ENCODE assay signal across 8 mouse cellular contexts in the genomic region with DNA sequence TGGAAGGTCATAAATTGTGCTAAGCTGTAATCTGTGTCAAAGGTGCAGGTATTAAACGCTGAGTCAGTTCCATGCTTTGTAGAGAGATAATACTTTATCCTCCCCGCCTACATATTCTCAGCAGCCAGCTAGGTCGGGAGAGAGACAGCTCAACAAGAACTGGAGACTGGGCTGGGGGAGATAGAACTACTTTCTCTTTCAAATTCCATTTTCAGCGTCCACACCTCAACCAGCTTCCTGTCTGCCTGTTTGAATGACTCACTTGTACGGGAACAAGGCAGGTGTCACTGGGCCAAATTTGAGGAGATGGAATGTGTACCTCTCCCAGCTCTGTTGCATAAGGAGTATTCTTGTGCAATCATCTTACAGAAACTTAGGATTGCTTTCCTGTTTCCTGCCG.
DNase-seq lines count a peak whose midpoint lies in the region; ATAC-seq and TF ChIP-seq lines count a peak whose summit lies in the region.

No protein-coding gene starts in this region.

- peak overlapping the region; percentile 28 for H3K4me2 ChIP-seq in intestine, embryonic 15.5 days (replicated peaks)
- H3K4me2 ChIP-seq in stomach, postnatal 0 days (replicated peaks; ENCODE audit: low read depth) = peak overlapping the region; percentile 42

- no peaks in the 10 kb centered on the region for H3K9me3 ChIP-seq in intestine, embryonic 15.5 days
- no peaks in the 10 kb centered on the region for H3K9me3 ChIP-seq in stomach, postnatal 0 days (ENCODE audit: control insufficient read depth, low read length)

- 26% methylated on average over 6 of the region's 6 CpGs for WGBS in intestine, embryonic 15.5 days
- WGBS in stomach, postnatal 0 days = 23% methylated on average over 6 of the region's 6 CpGs

- no peak for TF ChIP-seq POLR2A in embryonic fibroblast, embryonic 13.5 days (IDR thresholded peaks at IDR 0.05; ENCODE audit: low read depth, low read length)

- H3K36me3 ChIP-seq in intestine, embryonic 15.5 days = no peaks in the 10 kb centered on the region
- no peaks in the 10 kb centered on the region for H3K36me3 ChIP-seq in stomach, postnatal 0 days (ENCODE audit: control insufficient read depth, insufficient read depth, low read length)

- H3K4me1 ChIP-seq in embryonic fibroblast, embryonic 13.5 days (ENCODE audit: control insufficient read depth, insufficient read depth, low read length) = peaks cover 6% of the 10 kb centered on the region
- H3K4me1 ChIP-seq in intestine, embryonic 15.5 days (replicated peaks) = peaks cover 13% of the 10 kb centered on the region; the same call in 1 of the 2 replicates
- H3K4me1 ChIP-seq in stomach, postnatal 0 days (replicated peaks; ENCODE audit: control insufficient read depth, insufficient read depth) = 0 out of 2 replicates have a peak, but pooled peaks cover 4% of the 10 kb centered on the region

- ATAC-seq in intestine, embryonic 15.5 days = peak; percentile 81
- ATAC-seq in stomach, postnatal 0 days (ENCODE audit: low FRiP score, low TSS enrichment) = peak; percentile 84

- TF ChIP-seq CTCF in embryonic fibroblast, embryonic 13.5 days (IDR thresholded peaks at IDR 0.05; ENCODE audit: borderline replicate concordance, insufficient read depth, low read length) = no peak
- no peak for TF ChIP-seq CTCF in stomach, postnatal 0 days (IDR thresholded peaks at IDR 0.05; ENCODE audit: low read depth)
- TF ChIP-seq CTCF in layer of hippocampus, adult 2 months (conservative IDR thresholded peaks at IDR 0.05) = no peak

- peak; percentile 46 for DNase-seq in right cerebral cortex, adult 18-20 months
- DNase-seq in right cerebral cortex, postnatal 10 days (ENCODE audit: low spot score in 2 of 2) = no peak
- peak; percentile 26 for DNase-seq in stomach, postnatal 0 days (ENCODE audit: low spot score)
- no peak for DNase-seq in thymus, postnatal 0 days (ENCODE audit: low spot score)
- no peak for DNase-seq in layer of hippocampus, adult 2 months (ENCODE audit: low spot score in 2 of 2)
- DNase-seq in thymus, postnatal 25 days = no peak

- no peak overlapping the region for H3K9ac ChIP-seq in intestine, embryonic 15.5 days
- no peak overlapping the region for H3K9ac ChIP-seq in stomach, postnatal 0 days (ENCODE audit: low read length)

- peak overlapping the region; percentile 59 for H3K27ac ChIP-seq in embryonic fibroblast, embryonic 13.5 days (ENCODE audit: insufficient read depth, low read length)
- no peak overlapping the region for H3K27ac ChIP-seq in intestine, embryonic 15.5 days
- peak overlapping the region; percentile 40; the same call in 1 of the 2 replicates for H3K27ac ChIP-seq in stomach, postnatal 0 days (replicated peaks)
- no peak overlapping the region for H3K27ac ChIP-seq in layer of hippocampus, adult 2 months

- peak; percentile 73 for TF ChIP-seq EP300 in stomach, postnatal 0 days (optimal IDR thresholded peaks at IDR 0.05)

- H3K4me3 ChIP-seq in embryonic fibroblast, embryonic 13.5 days (ENCODE audit: insufficient read depth, low read length) = no peak overlapping the region
- H3K4me3 ChIP-seq in intestine, embryonic 15.5 days (replicated peaks) = no peak overlapping the region
- 0 out of 2 replicates have a peak overlapping the region, but pooled peaks have one; percentile 1 for H3K4me3 ChIP-seq in stomach, postnatal 0 days (ENCODE audit: low read depth, low read length)
- no peak overlapping the region for H3K4me3 ChIP-seq in layer of hippocampus, adult 2 months

- no peaks in the 10 kb centered on the region for H3K27me3 ChIP-seq in intestine, embryonic 15.5 days (replicated peaks)
- no peaks in the 10 kb centered on the region for H3K27me3 ChIP-seq in stomach, postnatal 0 days (ENCODE audit: control insufficient read depth, insufficient read depth, low read length)

Comparison
In these comparisons a context has a peak if more than half of its experiments do, and no peak if none do; other contexts are left out.
1. DNase-seq: peak in right cerebral cortex, adult 18-20 months (single experiment) and stomach, postnatal 0 days (single experiment); none in right cerebral cortex, postnatal 10 days (0 of 2), thymus, postnatal 0 days (single experiment), layer of hippocampus, adult 2 months (0 of 2) and thymus, postnatal 25 days (single experiment).
2. H3K27ac ChIP-seq: peak in embryonic fibroblast, embryonic 13.5 days (single experiment) and stomach, postnatal 0 days (single experiment); none in intestine, embryonic 15.5 days (single experiment) and layer of hippocampus, adult 2 months (single experiment).